Mouse (Mus musculus) heart, adult 2 months (tissue): ENCODE measurements around the gene Serinc3. TPM values are rescaled to one million over a fixed set of nuclear protein-coding genes. Genes with fewer than 3 reads are reported as not detected.

Experiments used
- DNase-seq, 2 experiments: peaks; one replicate each; pipeline ENCODE4 v3.0.0; 2021
- H3K27ac ChIP-seq: fragments of 200-600 bp; 2 replicates; pipeline ENCODE4 v1.8.1; 2022
- H3K27me3 ChIP-seq: fragments of 200-500 bp; 2 replicates; pipeline ENCODE4 v1.6.1; 2012; ENCODE audit warnings: mild to moderate bottlenecking, low read length, inconsistent platforms, mixed read lengths; ENCODE audit not compliant: control insufficient read depth, insufficient read depth
- H3K36me3 ChIP-seq: fragments of 200-500 bp; 2 replicates; pipeline ENCODE4 v1.6.1; 2012; ENCODE audit warnings: low read length, inconsistent platforms; ENCODE audit not compliant: control insufficient read depth, insufficient read depth
- H3K4me1 ChIP-seq: fragments of 200-500 bp; 2 replicates; pipeline ENCODE4 v1.6.1; 2011; ENCODE audit warnings: low read length; ENCODE audit not compliant: control insufficient read depth, insufficient read depth
- H3K4me3 ChIP-seq: fragments of 200-600 bp; 2 replicates; pipeline ENCODE4 v1.8.1; 2022
- H3K79me2 ChIP-seq: fragments of 200-500 bp; replicated peaks from 2 replicates; pipeline ENCODE4 v1.6.1; 2012; ENCODE audit warnings: mild to moderate bottlenecking, inconsistent platforms, low read length, moderate library complexity, mixed read lengths; ENCODE audit not compliant: control insufficient read depth, insufficient read depth
- H3K9ac ChIP-seq: fragments of 200-500 bp; 2 replicates; pipeline ENCODE4 v1.6.1; 2012; ENCODE audit warnings: low read depth, mild to moderate bottlenecking, control low read depth, inconsistent platforms, low read length, mixed read lengths
- CTCF ChIP-seq: fragments of 200-600 bp; IDR thresholded peaks from 2 replicates; pipeline ENCODE4 v1.8.1; 2022; ENCODE audit warnings: antibody characterized with exemption, mild to moderate bottlenecking, moderate library complexity
- EP300 ChIP-seq: fragments of 200-500 bp; IDR thresholded peaks from 2 replicates; pipeline ENCODE4 v1.6.1; 2011; ENCODE audit warnings: low read depth, low read length, control low read depth; ENCODE audit not compliant: insufficient read depth
- POLR2A ChIP-seq: fragments of 200-500 bp; IDR thresholded peaks from 2 replicates; pipeline ENCODE4 v1.6.1; 2011; ENCODE audit warnings: mild to moderate bottlenecking, low read depth, low read length, control low read depth; ENCODE audit not compliant: insufficient read depth
- WGBS: fragments of 180-500 bp; shearing (Covaris S2); methylation state at CpG from one replicate; pipeline ENCODE4 v1.1.7; 2018; 5-methylcytosine and 5-hydroxymethylcytosine counted together
- intact Hi-C: fragments of 180-260 bp; cut with DNase I; formaldehyde crosslinking; loops from one replicate; pipeline ENCODE4 v1.15.1; 2025
- long read RNA-seq: library from polyadenylated mRNA; stranded (forward); transcript quantifications from one replicate; pipeline ENCODE4 v2.0.0, GENCODE M21; 2021
- polyA plus RNA-seq: library from polyadenylated mRNA; depleted of rRNA; stranded (reverse); fragments of >200 nt; gene quantifications from 2 replicates; pipeline ENCODE4 v1.2.3, GENCODE M21; 2012; rRNA removed
- total RNA-seq, 2 experiments: library from RNA; stranded (reverse); gene quantifications; 2 replicates each; pipeline ENCODE4 v1.2.3; 2021

The Serinc3 gene
- total RNA-seq (100 to 1,000 TPM; 294 to 351 TPM), polyA plus RNA-seq (264 and 414 TPM in 2 replicates)
- long read RNA-seq, transcript Serinc3-201 (10 exons, 3,683 nt), result major isoform, 244 of 271 reads
- long read RNA-seq, partial matches to known transcripts, result 19 of 271 reads
- long read RNA-seq, other reads (novel, unspliced or antisense), result 8 of 271 reads

GRCm38 (mm10) chr2:163644575-163645385 is at the start of gene Serinc3:
Gene Serinc3 (minus strand): TSS chr2:163645131.
- Histone ChIP-seq H3K27ac (peak within 1 kb of the TSS; percentile 96), H3K79me2 (peaks cover 6% of the 10 kb centered on the region), H3K4me3 (peak within 1 kb of the TSS; percentile 94), H3K9ac (peak within 1 kb of the TSS; percentile 98), H3K27me3 (no peaks in the 10 kb centered on the region), H3K36me3 (peaks cover 34% of the 10 kb centered on the region), H3K4me1 (peaks cover 11% of the 10 kb centered on the region)
- TF ChIP-seq CTCF (peak; percentile 77), POLR2A (peak; percentile 99), EP300 (peak; percentile 94)
- WGBS, result under 1% methylated on average over 65 of the region's 74 CpGs
- intact Hi-C loops, result loop anchor here (2.0 to 10.0 kb wide), 3 partner anchors 42 to 140 kb away; partner anchors contain the start of gene Ttpal
- DNase-seq, result peak; percentile 99 to 100

- Histone ChIP-seq H3K9ac (peak overlapping the region; percentile 68), H3K36me3 (peaks cover 24% of the 10 kb centered on the region), H3K79me2 (0 out of 2 replicates have a peak, but pooled peaks cover 2% of the 10 kb centered on the region), H3K27ac (peak overlapping the region; percentile 73), H3K4me1 (peaks cover 44% of the 10 kb centered on the region), H3K4me3 (peak overlapping the region; percentile 39), H3K27me3 (no peaks in the 10 kb centered on the region)
- TF ChIP-seq EP300, result peak; percentile 25; the same call in 1 of the 2 replicates
- peak; percentile 87 for TF ChIP-seq POLR2A
- no peak for TF ChIP-seq CTCF
- intact Hi-C loops, result loop anchor here (1.0 to 2.0 kb wide), 3 partner anchors 17 to 35 kb away; partner anchors contain the start of gene Pkig
- DNase-seq, result peak; percentile 49 to 57
- WGBS, result 18% methylated on average over 9 of the region's 9 CpGs
Measured at GRCm38 (mm10) chr2:163693716-163694314, 48.9 kb upstream of the Serinc3 start.

GRCm38 (mm10) chr2:163692873-163693612 is 48.1 kb upstream of the Serinc3 start:
- H3K4me3 ChIP-seq, result no peak overlapping the region; the same call in 1 of the 2 replicates
- peak overlapping the region; percentile 68 for H3K9ac ChIP-seq
- no peaks in the 10 kb centered on the region for H3K27me3 ChIP-seq
- H3K36me3 ChIP-seq, result peaks cover 20% of the 10 kb centered on the region
- TF ChIP-seq POLR2A, result no peak
- no peak for TF ChIP-seq EP300
- TF ChIP-seq CTCF, result no peak
- intact Hi-C loops, result loop anchor here (1.0 to 2.0 kb wide), 3 partner anchors 18 to 34 kb away; partner anchors contain the start of gene Pkig
- no peak for DNase-seq
- 0 out of 2 replicates have a peak, but pooled peaks cover 2% of the 10 kb centered on the region for H3K79me2 ChIP-seq
- 28% methylated on average over 3 of the region's 3 CpGs for WGBS
- H3K27ac ChIP-seq, result peak overlapping the region; percentile 73
- peaks cover 38% of the 10 kb centered on the region for H3K4me1 ChIP-seq

- H3K27me3 ChIP-seq, result no peaks in the 10 kb centered on the region
- peaks cover 20% of the 10 kb centered on the region for H3K36me3 ChIP-seq
- H3K27ac ChIP-seq, result peak overlapping the region; percentile 93
- intact Hi-C loops, result loop anchor here (2.0 kb wide), 3 partner anchors 17 to 33 kb away; partner anchors contain the start of gene Pkig
- peaks cover 34% of the 10 kb centered on the region for H3K4me1 ChIP-seq
- no peak overlapping the region for H3K9ac ChIP-seq
- no peak for DNase-seq
- WGBS, result 70% methylated on average over 6 of the region's 6 CpGs
- no peak overlapping the region for H3K4me3 ChIP-seq
- H3K79me2 ChIP-seq, result 0 out of 2 replicates have a peak, but pooled peaks cover 2% of the 10 kb centered on the region
- no peak for TF ChIP-seq CTCF
- no peak for TF ChIP-seq POLR2A
- TF ChIP-seq EP300, result no peak
Measured at GRCm38 (mm10) chr2:163691846-163692605, 47.1 kb upstream of the Serinc3 start.
